Mouse (Mus musculus): Measurements from ENCODE around the gene Ddx39b.

Gene Ddx39b

GRCm38 (mm10) chr17:35244999-35245398, 3.5 kb downstream of the Ddx39b start:
- Histone ChIP-seq H3K36me3 (ENCODE audit: control insufficient read depth, insufficient read depth, low read length, poor library complexity, severe bottlenecking) (peaks cover 33% of the 10 kb centered on the region), H3K27me3 (ENCODE audit: control insufficient read depth, insufficient read depth, low read length, poor library complexity, severe bottlenecking) (no peaks in the 10 kb centered on the region)
- no peak for DNase-seq (ENCODE audit: low read depth, low spot score)

GRCm38 (mm10) chr17:35245731-35246623, 4.4 kb downstream of the Ddx39b start:
- peak; percentile 77 for DNase-seq (ENCODE audit: low read depth, low spot score)
- peaks cover 36% of the 10 kb centered on the region for H3K36me3 ChIP-seq (ENCODE audit: control insufficient read depth, insufficient read depth, low read length, poor library complexity, severe bottlenecking)
- H3K27me3 ChIP-seq (ENCODE audit: control insufficient read depth, insufficient read depth, low read length, poor library complexity, severe bottlenecking): no peaks in the 10 kb centered on the region

GRCm38 (mm10) chr17:35247144-35247543, 5.6 kb downstream of the Ddx39b start:
- Histone ChIP-seq H3K27me3 (ENCODE audit: control insufficient read depth, insufficient read depth, low read length, poor library complexity, severe bottlenecking) (no peaks in the 10 kb centered on the region), H3K36me3 (ENCODE audit: control insufficient read depth, insufficient read depth, low read length, poor library complexity, severe bottlenecking) (peaks cover 37% of the 10 kb centered on the region)
- DNase-seq (ENCODE audit: low read depth, low spot score): no peak

DNA sequence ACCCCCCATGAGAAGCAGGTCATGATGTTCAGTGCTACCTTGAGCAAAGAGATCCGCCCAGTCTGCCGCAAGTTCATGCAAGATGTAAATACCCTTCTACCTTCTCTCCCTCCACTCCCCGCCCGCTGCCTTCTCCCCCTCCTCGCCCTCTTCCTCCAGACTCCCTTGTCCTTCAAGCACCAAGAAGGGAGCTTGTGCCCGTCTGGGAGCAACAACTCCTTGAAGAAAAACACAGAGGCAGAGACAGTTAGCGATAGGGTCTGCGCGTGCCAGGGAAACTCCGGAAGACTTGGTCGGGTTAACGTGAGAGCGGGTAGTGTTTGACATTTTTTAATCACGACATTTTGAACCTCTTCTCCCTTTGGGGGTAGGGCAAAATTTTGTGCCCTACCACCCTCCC, 7.4 kb downstream of the Ddx39b start:
- no peak for DNase-seq (ENCODE audit: low read depth, low spot score)
- Histone ChIP-seq H3K36me3 (ENCODE audit: control insufficient read depth, insufficient read depth, low read length, poor library complexity, severe bottlenecking) (peaks cover 46% of the 10 kb centered on the region), H3K27me3 (ENCODE audit: control insufficient read depth, insufficient read depth, low read length, poor library complexity, severe bottlenecking) (no peaks in the 10 kb centered on the region)

GRCm38 (mm10) chr17:35249451-35250197, 8.1 kb downstream of the Ddx39b start:
- DNase-seq (ENCODE audit: low read depth, low spot score): no peak
- peaks cover 44% of the 10 kb centered on the region for H3K36me3 ChIP-seq (ENCODE audit: control insufficient read depth, insufficient read depth, low read length, poor library complexity, severe bottlenecking)
- no peaks in the 10 kb centered on the region for H3K27me3 ChIP-seq (ENCODE audit: control insufficient read depth, insufficient read depth, low read length, poor library complexity, severe bottlenecking)

GRCm38 (mm10) chr17:35250348-35251120, 9.0 kb downstream of the Ddx39b start:
- H3K27me3 ChIP-seq (ENCODE audit: control insufficient read depth, insufficient read depth, low read length, poor library complexity, severe bottlenecking): no peaks in the 10 kb centered on the region
- no peak for DNase-seq (ENCODE audit: low read depth, low spot score)
- H3K36me3 ChIP-seq (ENCODE audit: control insufficient read depth, insufficient read depth, low read length, poor library complexity, severe bottlenecking): peaks cover 37% of the 10 kb centered on the region

DNA sequence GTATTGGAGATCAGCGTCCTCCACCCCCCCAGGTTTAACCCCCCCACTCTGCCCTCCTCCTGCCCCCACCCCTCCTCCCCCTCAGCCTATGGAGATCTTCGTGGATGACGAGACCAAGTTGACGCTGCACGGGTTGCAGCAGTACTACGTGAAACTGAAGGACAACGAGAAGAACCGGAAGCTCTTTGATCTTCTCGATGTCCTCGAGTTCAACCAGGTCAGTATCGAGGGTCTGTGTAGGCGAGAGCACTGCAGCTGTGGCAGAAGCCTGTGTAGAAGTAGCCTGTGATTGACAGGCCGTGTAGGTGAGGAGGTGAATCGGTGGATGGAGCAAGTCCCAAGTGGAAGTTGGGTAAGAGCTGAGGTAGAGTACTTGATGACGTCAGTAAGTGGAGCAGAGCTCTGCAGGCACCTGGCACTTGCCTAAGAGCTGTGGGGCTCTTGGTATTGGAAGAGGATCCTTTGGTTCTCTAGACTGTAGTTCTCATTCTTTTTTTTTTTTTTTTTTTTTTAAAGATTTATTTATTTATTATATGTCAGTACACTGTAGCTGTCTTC, 9.7 kb downstream of the Ddx39b start:
- no peaks in the 10 kb centered on the region for H3K27me3 ChIP-seq (ENCODE audit: control insufficient read depth, insufficient read depth, low read length, poor library complexity, severe bottlenecking)
- peaks cover 37% of the 10 kb centered on the region for H3K36me3 ChIP-seq (ENCODE audit: control insufficient read depth, insufficient read depth, low read length, poor library complexity, severe bottlenecking)
- no peak for DNase-seq (ENCODE audit: low read depth, low spot score)

DNA sequence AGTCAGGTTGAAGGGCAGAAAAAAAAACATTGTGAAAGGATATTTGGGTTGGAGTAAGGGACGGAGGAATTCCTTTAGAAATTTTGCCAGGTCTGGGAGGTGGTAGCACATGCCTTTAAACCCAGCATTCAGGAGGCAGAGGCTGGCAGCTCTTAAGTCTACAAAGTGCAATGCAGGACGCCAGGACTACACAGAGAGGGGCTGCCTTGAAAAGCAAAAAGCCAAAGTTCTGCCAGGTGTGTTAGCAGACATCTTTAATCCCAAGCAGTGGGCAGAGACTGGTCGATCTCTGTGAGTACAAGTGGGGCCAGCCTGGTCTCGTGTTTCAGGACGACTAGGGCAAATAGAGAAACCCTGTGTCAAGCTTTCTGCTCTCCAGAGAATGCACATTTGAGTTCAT, 10.4 kb downstream of the Ddx39b start:
- H3K27me3 ChIP-seq (ENCODE audit: control insufficient read depth, insufficient read depth, low read length, poor library complexity, severe bottlenecking): no peaks in the 10 kb centered on the region
- peaks cover 35% of the 10 kb centered on the region for H3K36me3 ChIP-seq (ENCODE audit: control insufficient read depth, insufficient read depth, low read length, poor library complexity, severe bottlenecking)
- DNase-seq (ENCODE audit: low read depth, low spot score): no peak

DNA sequence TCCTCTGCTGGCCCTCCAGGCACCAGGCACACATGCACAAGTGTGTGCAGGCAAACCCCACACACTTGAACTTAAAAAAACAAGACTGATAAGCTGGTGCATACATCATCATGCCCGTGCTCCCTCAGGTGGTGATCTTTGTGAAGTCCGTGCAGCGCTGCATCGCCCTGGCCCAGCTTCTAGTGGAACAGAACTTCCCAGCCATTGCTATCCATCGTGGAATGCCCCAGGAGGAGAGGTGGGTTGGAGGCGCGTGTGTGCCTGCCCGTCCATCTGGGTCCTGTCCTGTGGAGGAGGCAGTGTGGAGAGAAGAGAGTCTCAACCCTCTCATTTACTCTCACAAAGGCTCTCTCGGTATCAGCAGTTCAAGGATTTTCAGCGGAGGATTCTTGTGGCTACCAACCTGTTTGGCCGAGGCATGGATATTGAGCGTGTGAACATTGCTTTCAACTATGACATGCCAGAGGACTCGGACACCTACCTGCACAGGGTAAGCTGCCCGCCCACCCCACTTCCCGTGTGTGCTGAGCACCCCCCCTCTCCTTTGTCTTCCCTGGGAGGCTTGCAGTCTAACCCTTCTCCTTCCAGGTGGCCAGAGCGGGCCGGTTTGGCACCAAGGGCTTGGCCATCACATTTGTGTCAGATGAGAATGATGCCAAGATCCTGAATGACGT, 11.2 kb downstream of the Ddx39b start:
- H3K36me3 ChIP-seq (ENCODE audit: control insufficient read depth, insufficient read depth, low read length, poor library complexity, severe bottlenecking): peaks cover 31% of the 10 kb centered on the region
- no peak for DNase-seq (ENCODE audit: low read depth, low spot score)
- no peaks in the 10 kb centered on the region for H3K27me3 ChIP-seq (ENCODE audit: control insufficient read depth, insufficient read depth, low read length, poor library complexity, severe bottlenecking)

- no peak for DNase-seq (ENCODE audit: low read depth, low spot score)
- peaks cover 28% of the 10 kb centered on the region for H3K36me3 ChIP-seq (ENCODE audit: control insufficient read depth, insufficient read depth, low read length, poor library complexity, severe bottlenecking)
- H3K27me3 ChIP-seq (ENCODE audit: control insufficient read depth, insufficient read depth, low read length, poor library complexity, severe bottlenecking): no peaks in the 10 kb centered on the region
Measured at GRCm38 (mm10) chr17:35253293-35254093, 11.9 kb downstream of the Ddx39b start.

DNA sequence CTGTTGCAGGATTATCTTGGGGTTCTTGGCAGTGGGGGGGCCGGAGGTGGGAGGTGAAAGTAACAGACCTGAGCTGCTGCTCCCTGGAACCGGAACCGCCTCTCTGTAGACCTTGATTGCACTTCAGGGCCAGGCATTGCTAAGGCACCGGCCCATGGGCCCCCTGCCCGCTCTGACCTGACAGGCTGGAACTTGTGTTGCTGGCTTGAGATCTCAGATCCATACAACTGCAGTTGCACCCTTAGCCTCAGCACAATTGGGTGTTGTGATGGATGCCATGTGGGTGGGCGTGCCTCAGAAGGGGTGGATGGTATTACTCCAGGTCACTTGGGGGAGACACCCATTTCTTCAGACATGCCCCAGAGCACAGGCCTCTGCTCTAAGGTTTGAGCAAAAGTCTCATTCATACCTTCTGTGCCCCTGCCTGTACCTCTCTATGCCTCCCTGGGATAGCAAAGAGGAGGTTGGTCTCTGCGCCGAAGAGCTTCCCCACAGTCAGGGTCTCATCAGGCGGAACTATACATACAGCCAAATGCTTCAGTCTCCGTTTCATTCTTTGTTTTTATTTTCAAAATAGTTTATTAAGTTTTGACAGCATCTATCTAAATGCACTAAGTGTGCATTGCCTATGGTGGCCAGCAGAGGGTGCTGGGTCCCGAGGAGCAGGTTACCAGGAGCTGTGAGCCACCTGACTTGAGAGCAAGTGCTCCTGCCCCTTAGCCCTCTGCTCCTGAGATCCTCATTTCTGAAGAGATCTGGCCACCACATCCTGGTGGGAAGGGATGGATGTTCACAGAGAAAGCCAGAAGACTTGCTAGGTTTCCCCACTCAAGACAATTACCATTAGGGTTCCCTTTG, 12.9 kb downstream of the Ddx39b start:
- Histone ChIP-seq H3K27me3 (ENCODE audit: control insufficient read depth, insufficient read depth, low read length, poor library complexity, severe bottlenecking) (no peaks in the 10 kb centered on the region), H3K36me3 (ENCODE audit: control insufficient read depth, insufficient read depth, low read length, poor library complexity, severe bottlenecking) (peaks cover 21% of the 10 kb centered on the region)
- peak; percentile 82 for DNase-seq (ENCODE audit: low read depth, low spot score)

- DNase-seq (ENCODE audit: low read depth, low spot score): no peak
- peaks cover 17% of the 10 kb centered on the region for H3K36me3 ChIP-seq (ENCODE audit: control insufficient read depth, insufficient read depth, low read length, poor library complexity, severe bottlenecking)
- H3K27me3 ChIP-seq (ENCODE audit: control insufficient read depth, insufficient read depth, low read length, poor library complexity, severe bottlenecking): no peaks in the 10 kb centered on the region
Measured at GRCm38 (mm10) chr17:35255301-35255700, 13.8 kb downstream of the Ddx39b start.

DNA sequence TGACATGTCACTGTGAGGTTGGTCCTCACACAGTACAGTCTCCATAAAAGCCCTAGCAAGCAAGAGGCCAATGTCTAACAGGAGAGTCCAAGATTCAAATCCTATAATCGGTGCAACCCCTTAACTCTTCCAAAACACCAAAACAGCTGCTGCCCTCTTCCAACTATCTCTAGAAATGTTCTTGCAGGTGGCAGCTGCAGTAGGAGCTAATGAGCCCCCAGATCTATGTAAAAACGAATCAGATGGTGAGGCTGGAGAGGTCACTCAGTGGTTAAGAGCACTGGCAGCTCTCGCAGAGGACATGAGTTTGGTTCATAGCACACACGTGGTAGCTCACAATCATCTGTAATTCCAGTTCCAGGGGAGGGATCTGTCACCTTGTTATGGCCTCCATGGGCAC, 14.2 kb downstream of the Ddx39b start:
- DNase-seq (ENCODE audit: low read depth, low spot score): no peak
- no peaks in the 10 kb centered on the region for H3K27me3 ChIP-seq (ENCODE audit: control insufficient read depth, insufficient read depth, low read length, poor library complexity, severe bottlenecking)
- peaks cover 14% of the 10 kb centered on the region for H3K36me3 ChIP-seq (ENCODE audit: control insufficient read depth, insufficient read depth, low read length, poor library complexity, severe bottlenecking)
